Mouse (Mus musculus): Measurements from ENCODE around the gene Asic4. TPM values are rescaled to one million over a fixed set of nuclear protein-coding genes. Genes with fewer than 3 reads are reported as not detected.

The Asic4 gene
- polyA plus RNA-seq, 1 experiment from 2014 or later: 4.0 TPM

DNA sequence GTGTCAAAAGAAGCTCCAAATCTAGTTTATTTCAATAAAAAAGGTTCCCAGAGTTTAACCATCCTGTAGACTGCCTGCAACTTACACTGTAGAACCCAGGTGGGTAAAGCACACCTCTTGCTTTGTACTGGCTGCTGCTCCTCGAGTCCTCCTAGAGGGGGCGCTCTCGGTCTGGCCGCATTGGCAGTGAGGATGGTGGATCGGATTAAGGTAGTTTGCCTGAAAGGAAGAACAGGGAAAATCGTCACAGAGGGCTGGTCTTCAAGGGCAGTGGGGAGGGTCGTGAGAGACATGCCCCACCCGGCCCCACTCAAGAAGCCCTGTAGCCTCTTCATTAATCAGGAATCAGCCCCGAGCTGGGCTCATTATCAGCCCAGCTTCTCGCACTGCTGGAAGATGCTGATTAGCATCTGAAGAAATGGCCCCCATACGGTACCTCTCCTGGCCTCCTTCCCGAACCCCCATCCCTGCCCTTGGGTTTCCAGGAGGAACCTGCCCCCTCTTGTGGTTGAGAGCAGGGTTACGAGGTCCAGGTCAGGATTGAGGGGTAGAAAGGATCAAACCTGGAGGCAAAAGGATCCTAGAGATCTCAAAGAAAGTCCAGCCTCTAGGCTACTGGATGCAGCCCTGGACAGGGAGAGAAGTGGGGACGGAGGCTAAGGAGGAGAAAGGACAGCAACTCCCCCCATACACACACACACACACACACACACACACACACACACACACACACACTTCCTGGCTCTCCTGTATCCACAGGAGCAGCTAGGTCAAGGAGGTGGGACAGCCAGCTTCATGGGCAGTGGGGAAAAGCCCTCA is 6.7 kb downstream of the Asic4 start:
- Histone ChIP-seq H3K27me3 (peaks cover 63% of the 10 kb centered on the region), H3K36me3 (ENCODE audit: poor library complexity, severe bottlenecking) (no peaks in the 10 kb centered on the region), H3K4me1 (peaks cover 49% of the 10 kb centered on the region), H3K4me2 (no peak overlapping the region), H3K4me3 (no peak overlapping the region), H3K9ac (no peak overlapping the region), H3K9me3 (replicated peaks) (no peaks in the 10 kb centered on the region), H3K27ac (no peak overlapping the region)
- ATAC-seq: peak; percentile 16; the same call in 1 of the 2 replicates
- 8% methylated on average over 14 of the region's 14 CpGs for WGBS

GRCm38 (mm10) chr1:75457710-75458024 is 7.4 kb downstream of the Asic4 start:
- peaks cover 56% of the 10 kb centered on the region for H3K27me3 ChIP-seq

DNA sequence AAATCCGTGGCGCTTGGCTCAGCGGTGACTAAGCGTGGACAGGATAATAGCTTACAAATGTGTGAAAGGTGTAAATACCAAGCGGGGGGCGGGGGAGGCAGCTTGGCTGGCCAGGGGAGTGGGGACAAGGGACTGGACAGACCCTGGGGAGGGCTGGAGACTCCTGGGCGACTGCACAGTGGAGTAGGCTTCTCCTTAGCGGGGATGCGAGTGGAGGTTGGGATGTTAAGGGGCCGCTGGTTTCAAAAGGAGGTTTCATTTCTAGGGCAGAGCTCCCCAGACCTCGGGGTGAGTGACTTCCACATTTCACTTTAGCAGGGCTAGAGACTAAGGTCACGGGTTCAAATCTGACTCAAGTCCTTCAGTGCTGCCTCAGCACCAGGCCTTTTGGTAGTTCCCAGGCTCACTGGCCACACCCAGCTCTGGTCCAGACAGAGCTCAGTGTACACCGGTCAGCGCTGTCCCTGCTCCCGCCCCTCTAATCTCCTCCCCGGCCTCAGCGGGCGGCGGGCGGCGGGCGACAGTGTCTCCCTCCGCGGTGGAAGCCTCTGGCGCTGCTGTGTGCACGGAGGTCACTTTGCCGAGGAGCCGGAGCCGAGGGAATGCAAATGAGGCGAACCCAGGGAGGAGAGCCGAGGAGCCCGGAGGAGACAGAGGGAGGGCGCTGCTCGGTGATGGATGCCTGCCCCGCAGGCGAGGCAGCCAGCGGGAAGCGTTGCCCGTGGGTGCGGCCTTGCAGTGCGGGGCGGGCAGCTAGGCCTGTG is 8.0 kb downstream of the Asic4 start:
- ATAC-seq: peak; percentile 50
- Histone ChIP-seq H3K27ac (peak overlapping the region; percentile 35; the same call in 1 of the 2 replicates), H3K4me1 (peaks cover 49% of the 10 kb centered on the region), H3K9ac (peak overlapping the region; percentile 53), H3K9me3 (replicated peaks) (no peaks in the 10 kb centered on the region), H3K36me3 (ENCODE audit: poor library complexity, severe bottlenecking) (no peaks in the 10 kb centered on the region), H3K4me3 (peak overlapping the region; percentile 26; the same call in 1 of the 2 replicates), H3K27me3 (peaks cover 51% of the 10 kb centered on the region), H3K4me2 (peak overlapping the region; percentile 61)
- 2% methylated on average over 42 of the region's 42 CpGs for WGBS

More at GRCm38 (mm10) chr1:75457710-75458024, 7.4 kb downstream of the Asic4 start:
- peaks cover 49% of the 10 kb centered on the region for H3K4me1 ChIP-seq
- H3K4me3 ChIP-seq: no peak overlapping the region
- no peaks in the 10 kb centered on the region for H3K9me3 ChIP-seq (replicated peaks)
- ATAC-seq: no peak
- peak overlapping the region; percentile 35; the same call in 1 of the 2 replicates for H3K27ac ChIP-seq
- no peak overlapping the region for H3K9ac ChIP-seq
- peak overlapping the region; percentile 61 for H3K4me2 ChIP-seq
- 2% methylated on average over 7 of the region's 10 CpGs for WGBS
- H3K36me3 ChIP-seq (ENCODE audit: poor library complexity, severe bottlenecking): no peaks in the 10 kb centered on the region

DNA sequence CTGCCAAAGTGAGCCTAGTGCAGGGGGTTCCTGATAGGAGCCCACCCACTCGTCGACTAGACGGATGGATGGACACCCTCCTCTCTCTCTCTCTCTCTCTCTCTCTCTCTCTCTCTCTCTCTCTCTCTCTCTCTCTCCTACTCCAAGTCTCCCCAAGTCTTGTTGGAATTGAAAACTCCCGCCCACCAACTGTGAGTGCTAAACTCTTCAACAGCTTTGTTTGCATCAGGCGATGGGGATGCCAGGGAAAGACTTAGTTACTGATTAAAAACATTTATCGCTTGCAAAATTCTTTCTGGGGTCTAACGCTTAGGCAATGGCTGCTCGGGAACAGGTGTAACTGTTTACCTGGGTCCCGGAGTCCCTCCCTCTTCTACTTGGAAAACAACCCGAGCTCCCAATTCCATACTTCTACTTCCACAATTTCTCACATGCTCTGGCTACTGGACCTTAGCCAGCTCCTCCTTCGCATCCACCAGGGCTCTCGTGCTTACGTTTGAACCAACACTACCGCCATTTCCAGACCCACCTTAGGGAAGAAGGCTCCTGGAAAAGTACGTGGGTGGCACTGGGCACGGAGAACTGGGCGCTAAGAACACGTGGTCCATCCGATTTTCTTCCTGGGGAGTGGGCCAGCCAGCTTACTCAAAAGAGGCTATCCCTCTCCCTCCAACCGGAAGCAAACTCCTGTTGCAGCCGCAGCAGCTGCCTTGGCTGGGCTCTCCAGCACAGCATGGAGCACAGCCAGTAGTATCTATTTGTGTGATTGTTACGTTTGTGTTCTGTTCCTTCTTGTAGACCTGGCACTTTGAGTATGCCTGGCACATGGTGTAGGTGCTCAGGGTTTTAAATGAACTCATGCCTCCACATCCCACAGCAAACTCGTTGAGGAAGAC is 8.8 kb downstream of the Asic4 start:
- H3K36me3 ChIP-seq (ENCODE audit: poor library complexity, severe bottlenecking): no peaks in the 10 kb centered on the region
- WGBS: 16% methylated on average over 23 of the region's 23 CpGs
- H3K4me1 ChIP-seq: peaks cover 49% of the 10 kb centered on the region
- peak overlapping the region; percentile 61 for H3K4me2 ChIP-seq
- peak overlapping the region; percentile 26; the same call in 1 of the 2 replicates for H3K4me3 ChIP-seq
- peak overlapping the region; percentile 53 for H3K9ac ChIP-seq
- H3K9me3 ChIP-seq (replicated peaks): no peaks in the 10 kb centered on the region
- ATAC-seq: no peak
- peaks cover 44% of the 10 kb centered on the region for H3K27me3 ChIP-seq
- H3K27ac ChIP-seq: no peak overlapping the region

- H3K9me3 ChIP-seq (replicated peaks): no peaks in the 10 kb centered on the region
- no peak overlapping the region for H3K27ac ChIP-seq
- no peak overlapping the region for H3K9ac ChIP-seq
- H3K27me3 ChIP-seq: peaks cover 33% of the 10 kb centered on the region
- ATAC-seq: no peak
- H3K4me1 ChIP-seq: peaks cover 43% of the 10 kb centered on the region
- H3K4me3 ChIP-seq: no peak overlapping the region
- no peak overlapping the region for H3K4me2 ChIP-seq
- no peaks in the 10 kb centered on the region for H3K36me3 ChIP-seq (ENCODE audit: poor library complexity, severe bottlenecking)
- 65% methylated on average over 7 of the region's 7 CpGs for WGBS
These were observed 10.1 kb downstream of the Asic4 start for GRCm38 (mm10) chr1:75460297-75460696.

GRCm38 (mm10) chr1:75462636-75463035 is 12.4 kb downstream of the Asic4 start:
- H3K4me1 ChIP-seq: peaks cover 23% of the 10 kb centered on the region

GRCm38 (mm10) chr1:75463652-75464204 is 13.5 kb downstream of the Asic4 start:
- H3K9ac ChIP-seq: no peak overlapping the region
- no peak overlapping the region for H3K4me3 ChIP-seq
- H3K4me1 ChIP-seq: peaks cover 12% of the 10 kb centered on the region
- H3K27ac ChIP-seq: no peak overlapping the region
- H3K4me2 ChIP-seq: no peak overlapping the region
- H3K27me3 ChIP-seq: peaks cover 27% of the 10 kb centered on the region
- no peak for ATAC-seq
- WGBS: 57% methylated on average over 5 of the region's 5 CpGs
- H3K9me3 ChIP-seq (replicated peaks): no peaks in the 10 kb centered on the region
- H3K36me3 ChIP-seq (ENCODE audit: poor library complexity, severe bottlenecking): no peaks in the 10 kb centered on the region

More at GRCm38 (mm10) chr1:75462636-75463035, 12.4 kb downstream of the Asic4 start:
- H3K4me3 ChIP-seq: no peak overlapping the region
- H3K27me3 ChIP-seq: peaks cover 32% of the 10 kb centered on the region
- 22% methylated on average over 1 of the region's 1 CpGs for WGBS
- H3K36me3 ChIP-seq (ENCODE audit: poor library complexity, severe bottlenecking): no peaks in the 10 kb centered on the region
- H3K27ac ChIP-seq: no peak overlapping the region
- no peak overlapping the region for H3K4me2 ChIP-seq
- no peak overlapping the region for H3K9ac ChIP-seq
- no peaks in the 10 kb centered on the region for H3K9me3 ChIP-seq (replicated peaks)
- ATAC-seq: no peak

GRCm38 (mm10) chr1:75467215-75467927 is 17.1 kb downstream of the Asic4 start:
- Histone ChIP-seq H3K9ac (no peak overlapping the region; the same call in 1 of the 2 replicates), H3K36me3 (ENCODE audit: poor library complexity, severe bottlenecking) (peaks cover 4% of the 10 kb centered on the region; the same call in 1 of the 2 replicates), H3K4me3 (no peak overlapping the region), H3K4me2 (peak overlapping the region; percentile 34), H3K9me3 (replicated peaks) (no peaks in the 10 kb centered on the region), H3K4me1 (peaks cover 4% of the 10 kb centered on the region; the same call in 1 of the 2 replicates), H3K27me3 (peaks cover 28% of the 10 kb centered on the region), H3K27ac (no peak overlapping the region)
- 7% methylated on average over 14 of the region's 14 CpGs for WGBS
- peak; percentile 72 for ATAC-seq

GRCm38 (mm10) chr1:75469287-75469825 is 19.1 kb downstream of the Asic4 start:
- 0 out of 2 replicates have a peak overlapping the region, but pooled peaks have one; percentile 3 for H3K9ac ChIP-seq
- peaks cover 4% of the 10 kb centered on the region; the same call in 1 of the 2 replicates for H3K4me1 ChIP-seq
- peaks cover 28% of the 10 kb centered on the region for H3K27me3 ChIP-seq
- H3K9me3 ChIP-seq (replicated peaks): no peaks in the 10 kb centered on the region
- no peak overlapping the region for H3K27ac ChIP-seq
- H3K36me3 ChIP-seq (ENCODE audit: poor library complexity, severe bottlenecking): peaks cover 24% of the 10 kb centered on the region
- H3K4me3 ChIP-seq: no peak overlapping the region
- no peak overlapping the region for H3K4me2 ChIP-seq
- 81% methylated on average over 17 of the region's 17 CpGs for WGBS
- no peak for ATAC-seq

DNA sequence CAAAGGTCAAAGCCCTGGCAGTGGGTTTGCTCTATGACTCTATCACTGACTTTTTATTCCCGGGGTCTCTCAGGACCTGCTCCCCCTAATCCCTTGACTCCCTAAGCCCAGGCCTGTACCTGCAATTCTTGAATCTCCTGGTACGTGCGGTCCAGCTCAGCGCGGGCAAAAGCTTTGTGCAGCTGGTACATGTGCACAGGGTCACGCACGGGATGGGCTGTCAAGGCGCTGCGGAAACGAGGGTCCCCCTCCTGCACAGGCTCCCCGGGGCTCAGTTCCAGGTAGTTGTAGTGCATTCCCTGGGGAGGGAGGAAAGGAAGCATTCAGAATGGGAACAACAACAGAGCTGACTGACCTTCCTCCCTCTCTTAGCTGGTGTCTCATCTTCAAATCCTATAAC is 26.2 kb downstream of the Asic4 start:
- Histone ChIP-seq H3K27me3 (no peaks in the 10 kb centered on the region), H3K9ac (no peak overlapping the region), H3K4me2 (no peak overlapping the region), H3K4me1 (peaks cover 36% of the 10 kb centered on the region), H3K9me3 (replicated peaks) (no peaks in the 10 kb centered on the region), H3K27ac (no peak overlapping the region), H3K4me3 (no peak overlapping the region), H3K36me3 (ENCODE audit: poor library complexity, severe bottlenecking) (peaks cover 51% of the 10 kb centered on the region)
- ATAC-seq: no peak
- WGBS: 93% methylated on average over 11 of the region's 11 CpGs
